Mouse (Mus musculus): ENCODE data around the gene Dnttip1. TPM values are rescaled to one million over a fixed set of nuclear protein-coding genes. Genes with fewer than 3 reads are reported as not detected.

Dnttip1 gene
- polyA plus RNA-seq, 1 experiment from 2014 or later, result 40.1 TPM

GRCm38 (mm10) chr2:164761502-164761901 is 15.7 kb downstream of the Dnttip1 start:
- H3K4me1 ChIP-seq (ENCODE audit: control insufficient read depth, low read depth, low read length), result peaks cover 61% of the 10 kb centered on the region
- peak overlapping the region; percentile 7; the same call in 1 of the 2 replicates for H3K4me3 ChIP-seq (ENCODE audit: low read depth, low read length)
- ATAC-seq (ENCODE audit: low read depth), result peak; percentile 93
- peaks cover 69% of the 10 kb centered on the region for H3K36me3 ChIP-seq (ENCODE audit: control insufficient read depth, insufficient read depth)
- H3K4me2 ChIP-seq (ENCODE audit: low read depth, low read length), result peak overlapping the region; percentile 46
- H3K9me3 ChIP-seq (replicated peaks; ENCODE audit: control insufficient read depth, low read length), result no peaks in the 10 kb centered on the region
- no peaks in the 10 kb centered on the region for H3K27me3 ChIP-seq (ENCODE audit: control insufficient read depth, insufficient read depth, low read depth, low read length)
- whole genome bisulfite sequencing (ENCODE audit: insufficient replicate concordance), result 50% methylated on average over 2 of the region's 2 CpGs
- H3K27ac ChIP-seq (ENCODE audit: low read length), result peak overlapping the region; percentile 93
- H3K9ac ChIP-seq (ENCODE audit: low read depth, low read length), result peak overlapping the region; percentile 64

DNA sequence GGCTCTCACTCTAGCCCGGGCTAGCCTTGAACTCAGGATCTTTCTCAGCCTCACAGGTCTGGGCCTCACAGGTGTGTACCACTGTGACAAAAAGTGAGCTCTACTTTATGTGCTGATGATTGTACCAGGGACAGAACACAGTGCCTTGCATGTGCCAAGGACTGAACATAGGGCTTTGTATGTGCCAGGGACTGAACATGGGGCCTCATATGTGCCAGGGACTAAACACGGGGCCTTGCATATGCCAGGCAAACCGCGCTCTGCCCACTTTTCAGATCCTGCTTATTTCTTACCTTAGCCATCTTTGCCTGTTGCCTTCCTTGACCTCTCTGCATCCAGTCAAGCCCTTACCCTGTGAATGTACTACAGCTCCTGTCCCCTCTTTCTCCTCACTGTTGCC is 16.2 kb downstream of the Dnttip1 start:
- Histone ChIP-seq H3K9ac (ENCODE audit: low read depth, low read length) (peak overlapping the region; percentile 64), H3K4me2 (ENCODE audit: low read depth, low read length) (peak overlapping the region; percentile 46), H3K9me3 (replicated peaks; ENCODE audit: control insufficient read depth, low read length) (no peaks in the 10 kb centered on the region), H3K36me3 (ENCODE audit: control insufficient read depth, insufficient read depth) (peaks cover 68% of the 10 kb centered on the region), H3K27ac (ENCODE audit: low read length) (peak overlapping the region; percentile 93), H3K4me3 (ENCODE audit: low read depth, low read length) (peak overlapping the region; percentile 7; the same call in 1 of the 2 replicates), H3K27me3 (ENCODE audit: control insufficient read depth, insufficient read depth, low read depth, low read length) (no peaks in the 10 kb centered on the region), H3K4me1 (ENCODE audit: control insufficient read depth, low read depth, low read length) (peaks cover 61% of the 10 kb centered on the region)
- no peak for ATAC-seq (ENCODE audit: low read depth)
- 87% methylated on average over 4 of the region's 4 CpGs for WGBS (ENCODE audit: insufficient replicate concordance)

DNA sequence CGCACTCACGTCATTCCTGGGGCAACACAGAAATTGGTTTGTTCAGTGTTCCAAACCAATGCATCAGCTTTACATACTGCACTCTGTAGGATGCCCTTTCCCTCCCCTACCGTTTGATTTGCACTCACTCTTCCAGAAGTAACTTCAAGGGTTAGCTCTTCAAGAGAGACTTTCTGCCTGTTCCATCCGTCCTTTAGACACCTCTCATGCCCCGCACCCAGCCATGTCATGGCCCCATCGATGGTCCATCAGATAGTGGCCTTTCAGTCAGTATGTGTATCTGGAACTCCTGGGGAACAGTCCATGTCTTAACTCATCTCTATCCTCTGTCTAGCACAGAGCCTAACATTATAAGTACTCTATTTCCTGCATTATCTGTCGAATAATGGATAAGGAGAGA is 16.8 kb downstream of the Dnttip1 start:
- no peak overlapping the region for H3K4me3 ChIP-seq (ENCODE audit: low read depth, low read length)
- peaks cover 69% of the 10 kb centered on the region for H3K36me3 ChIP-seq (ENCODE audit: control insufficient read depth, insufficient read depth)
- peak overlapping the region; percentile 93 for H3K27ac ChIP-seq (ENCODE audit: low read length)
- 78% methylated on average over 7 of the region's 7 CpGs for WGBS (ENCODE audit: insufficient replicate concordance)
- peaks cover 58% of the 10 kb centered on the region for H3K4me1 ChIP-seq (ENCODE audit: control insufficient read depth, low read depth, low read length)
- no peaks in the 10 kb centered on the region for H3K27me3 ChIP-seq (ENCODE audit: control insufficient read depth, insufficient read depth, low read depth, low read length)
- peak overlapping the region; percentile 64 for H3K9ac ChIP-seq (ENCODE audit: low read depth, low read length)
- H3K9me3 ChIP-seq (replicated peaks; ENCODE audit: control insufficient read depth, low read length), result no peaks in the 10 kb centered on the region
- no peak for ATAC-seq (ENCODE audit: low read depth)
- H3K4me2 ChIP-seq (ENCODE audit: low read depth, low read length), result peak overlapping the region; percentile 46; the same call in 1 of the 2 replicates

- Histone ChIP-seq H3K4me3 (ENCODE audit: low read depth, low read length) (no peak overlapping the region), H3K36me3 (ENCODE audit: control insufficient read depth, insufficient read depth) (peaks cover 69% of the 10 kb centered on the region), H3K27me3 (ENCODE audit: control insufficient read depth, insufficient read depth, low read depth, low read length) (no peaks in the 10 kb centered on the region), H3K9ac (ENCODE audit: low read depth, low read length) (no peak overlapping the region), H3K4me2 (ENCODE audit: low read depth, low read length) (no peak overlapping the region), H3K9me3 (replicated peaks; ENCODE audit: control insufficient read depth, low read length) (no peaks in the 10 kb centered on the region), H3K27ac (ENCODE audit: low read length) (no peak overlapping the region), H3K4me1 (ENCODE audit: control insufficient read depth, low read depth, low read length) (peaks cover 39% of the 10 kb centered on the region)
- no peak for ATAC-seq (ENCODE audit: low read depth)
- 81% methylated on average over 3 of the region's 3 CpGs for WGBS (ENCODE audit: insufficient replicate concordance)
Observed at GRCm38 (mm10) chr2:164765841-164766240, 20.1 kb downstream of the Dnttip1 start.

GRCm38 (mm10) chr2:164767812-164768540 is 22.2 kb downstream of the Dnttip1 start:
- H3K4me1 ChIP-seq (ENCODE audit: control insufficient read depth, low read depth, low read length), result peaks cover 37% of the 10 kb centered on the region
- H3K4me2 ChIP-seq (ENCODE audit: low read depth, low read length), result peak overlapping the region; percentile 21; the same call in 1 of the 2 replicates
- ATAC-seq (ENCODE audit: low read depth), result no peak
- no peaks in the 10 kb centered on the region for H3K27me3 ChIP-seq (ENCODE audit: control insufficient read depth, insufficient read depth, low read depth, low read length)
- peaks cover 72% of the 10 kb centered on the region for H3K36me3 ChIP-seq (ENCODE audit: control insufficient read depth, insufficient read depth)
- H3K4me3 ChIP-seq (ENCODE audit: low read depth, low read length), result peak overlapping the region; percentile 27
- WGBS (ENCODE audit: insufficient replicate concordance), result 89% methylated on average over 15 of the region's 15 CpGs
- no peak overlapping the region; the same call in 1 of the 2 replicates for H3K9ac ChIP-seq (ENCODE audit: low read depth, low read length)
- H3K9me3 ChIP-seq (replicated peaks; ENCODE audit: control insufficient read depth, low read length), result no peaks in the 10 kb centered on the region
- H3K27ac ChIP-seq (ENCODE audit: low read length), result peak overlapping the region; percentile 36

DNA sequence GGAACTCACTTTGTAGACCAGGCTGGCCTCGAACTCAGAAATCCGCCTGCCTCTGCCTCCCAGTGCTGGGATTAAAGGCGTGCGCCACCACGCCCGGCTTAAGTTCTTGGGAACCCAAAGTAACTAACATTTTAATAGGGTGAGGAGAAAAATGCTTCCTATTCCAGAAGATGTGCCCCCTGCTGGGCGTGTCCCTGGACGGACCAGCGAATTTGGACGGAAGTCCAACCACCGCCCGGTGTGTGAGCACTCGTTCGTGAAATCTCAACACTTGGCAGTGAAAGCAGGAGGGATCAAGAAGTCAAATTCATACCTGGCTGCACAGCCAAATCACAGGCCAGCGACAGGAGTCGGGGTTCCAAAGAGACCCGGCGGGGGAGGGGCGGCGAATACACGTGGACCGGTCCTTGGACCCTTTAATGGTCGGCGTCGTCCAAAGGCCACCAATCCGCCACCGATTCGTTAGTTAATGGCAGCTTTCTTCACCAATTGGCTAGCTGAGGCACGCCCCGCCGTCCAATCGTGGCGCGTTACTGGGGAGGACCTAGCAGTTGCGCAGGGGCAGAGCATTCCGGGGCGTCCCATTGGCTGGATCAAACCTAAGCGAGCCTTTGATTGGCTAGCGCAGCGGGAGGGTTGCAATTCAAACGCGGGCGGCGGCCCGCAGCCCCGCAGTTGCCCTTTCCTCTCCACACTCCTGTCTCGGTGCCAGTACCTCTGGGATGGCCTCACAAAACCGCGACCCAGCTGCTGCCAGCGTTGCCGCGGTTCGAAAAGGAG is 23.7 kb downstream of the Dnttip1 start, which contains the start of gene Ube2c:
TSS of gene Ube2c (plus strand) at position 641 of the 780 bp plus-strand sequence.
- Histone ChIP-seq H3K4me3 (ENCODE audit: low read depth, low read length) (peak within 1 kb of the TSS; percentile 69), H3K27ac (ENCODE audit: low read length) (peak within 1 kb of the TSS; percentile 92), H3K36me3 (ENCODE audit: control insufficient read depth, insufficient read depth) (peaks cover 66% of the 10 kb centered on the region), H3K4me1 (ENCODE audit: control insufficient read depth, low read depth, low read length) (peaks cover 41% of the 10 kb centered on the region), H3K27me3 (ENCODE audit: control insufficient read depth, insufficient read depth, low read depth, low read length) (no peaks in the 10 kb centered on the region), H3K4me2 (ENCODE audit: low read depth, low read length) (peak within 1 kb of the TSS; percentile 80), H3K9me3 (replicated peaks; ENCODE audit: control insufficient read depth, low read length) (no peaks in the 10 kb centered on the region), H3K9ac (ENCODE audit: low read depth, low read length) (peak within 1 kb of the TSS; percentile 78)
- 1% methylated on average over 53 of the region's 53 CpGs for WGBS (ENCODE audit: insufficient replicate concordance)
- peak; percentile 95 for ATAC-seq (ENCODE audit: low read depth)

- peak overlapping the region; percentile 69 for H3K4me3 ChIP-seq (ENCODE audit: low read depth, low read length)
- H3K9me3 ChIP-seq (replicated peaks; ENCODE audit: control insufficient read depth, low read length), result no peaks in the 10 kb centered on the region
- peaks cover 41% of the 10 kb centered on the region for H3K4me1 ChIP-seq (ENCODE audit: control insufficient read depth, low read depth, low read length)
- WGBS (ENCODE audit: insufficient replicate concordance), result 2% methylated on average over 15 of the region's 15 CpGs
- H3K36me3 ChIP-seq (ENCODE audit: control insufficient read depth, insufficient read depth), result peaks cover 59% of the 10 kb centered on the region
- H3K9ac ChIP-seq (ENCODE audit: low read depth, low read length), result peak overlapping the region; percentile 78
- peak overlapping the region; percentile 79 for H3K27ac ChIP-seq (ENCODE audit: low read length)
- H3K27me3 ChIP-seq (ENCODE audit: control insufficient read depth, insufficient read depth, low read depth, low read length), result no peaks in the 10 kb centered on the region
- peak overlapping the region; percentile 80 for H3K4me2 ChIP-seq (ENCODE audit: low read depth, low read length)
- no peak for ATAC-seq (ENCODE audit: low read depth)
Observed at GRCm38 (mm10) chr2:164770279-164770678, 24.5 kb downstream of the Dnttip1 start.

GRCm38 (mm10) chr2:164771123-164771522 is 25.3 kb downstream of the Dnttip1 start:
- H3K9ac ChIP-seq (ENCODE audit: low read depth, low read length), result peak overlapping the region; percentile 78
- 53% methylated on average over 8 of the region's 8 CpGs for WGBS (ENCODE audit: insufficient replicate concordance)
- H3K4me1 ChIP-seq (ENCODE audit: control insufficient read depth, low read depth, low read length), result peaks cover 41% of the 10 kb centered on the region
- peak overlapping the region; percentile 69 for H3K4me3 ChIP-seq (ENCODE audit: low read depth, low read length)
- H3K27me3 ChIP-seq (ENCODE audit: control insufficient read depth, insufficient read depth, low read depth, low read length), result no peaks in the 10 kb centered on the region
- H3K9me3 ChIP-seq (replicated peaks; ENCODE audit: control insufficient read depth, low read length), result no peaks in the 10 kb centered on the region
- H3K4me2 ChIP-seq (ENCODE audit: low read depth, low read length), result peak overlapping the region; percentile 80
- no peak for ATAC-seq (ENCODE audit: low read depth)
- peaks cover 50% of the 10 kb centered on the region for H3K36me3 ChIP-seq (ENCODE audit: control insufficient read depth, insufficient read depth)
- peak overlapping the region; percentile 79 for H3K27ac ChIP-seq (ENCODE audit: low read length)
